Mouse (Mus musculus) left cerebral cortex, postnatal 14 days (tissue): ENCODE measurements around the gene Rbm14. TPM values are rescaled to one million over a fixed set of nuclear protein-coding genes. Genes with fewer than 3 reads are reported as not detected.

Experiments
- DNase-seq, 2 experiments: peaks; one replicate each; pipeline ENCODE4 v3.0.0; 2021 to 2022; ENCODE audit warnings: low spot score in 2 of 2, mixed read lengths in 1 of 2
- intact Hi-C: fragments of 180-260 bp; cut with DNase I; formaldehyde crosslinking; loops from one replicate; pipeline ENCODE4 v1.15.1; 2025
- long read RNA-seq, 2 experiments: library from polyadenylated mRNA; stranded (forward); transcript quantifications; one replicate each; pipeline ENCODE4 v2.0.0; 2021
- total RNA-seq, 2 experiments: library from RNA; stranded (reverse); gene quantifications; 2 replicates each; pipeline ENCODE4 v1.2.3; 2021

Gene Rbm14
- 10 to 100 TPM; 49.3 to 52.6 TPM for total RNA-seq
- long read RNA-seq, experiment 1, transcript Rbm14-201 (3 exons, 3,165 nt) = major isoform, 25 of 34 reads
- long read RNA-seq, experiment 1, partial matches to known transcripts = 9 of 34 reads
- long read RNA-seq, experiment 1, other reads (novel, unspliced or antisense) = 0 of 34 reads
- long read RNA-seq, experiment 2, transcript Rbm14-201 (3 exons, 3,165 nt) = major isoform, 23 of 30 reads
- long read RNA-seq, experiment 2, partial matches to known transcripts = 5 of 30 reads
- long read RNA-seq, experiment 2, other reads (novel, unspliced or antisense) = 1 of 30 reads

GRCm38 (mm10) chr19:4811063-4811908 lies at the start of gene Rbm14, which contains the start of gene Gm21992:
Rbm14 (minus strand) TSS chr19:4811634.
Gm21992 (minus strand) TSS chr19:4811612.
- intact Hi-C loops = no loop called here

GRCm38 (mm10) chr19:4859081-4859480 lies 47.6 kb upstream of the Rbm14 start:
- no peak for DNase-seq
- intact Hi-C loops = no loop called here

More at GRCm38 (mm10) chr19:4811063-4811908, at the start of gene Rbm14, which contains the start of gene Gm21992:
- DNase-seq = peak; percentile 98 to 99

- no peak for DNase-seq
- intact Hi-C loops = no loop called here
Observed at GRCm38 (mm10) chr19:4855951-4856350, 44.5 kb upstream of the Rbm14 start.

GRCm38 (mm10) chr19:4855470-4855820 lies 44.0 kb upstream of the Rbm14 start:
- intact Hi-C loops = no loop called here
- no peak for DNase-seq

- intact Hi-C loops = no loop called here
Observed at GRCm38 (mm10) chr19:4854552-4855469, 43.4 kb upstream of the Rbm14 start, which contains the start of gene Ctsf. Ctsf (plus strand) TSS chr19:4855130.

GRCm38 (mm10) chr19:4850281-4850680 lies 38.8 kb upstream of the Rbm14 start:
- no peak for DNase-seq
- intact Hi-C loops = no loop called here

More at GRCm38 (mm10) chr19:4854552-4855469, 43.4 kb upstream of the Rbm14 start, which contains the start of gene Ctsf:
- DNase-seq = peak; percentile 92 to 93

- intact Hi-C loops = no loop called here
- DNase-seq = no peak
Observed at GRCm38 (mm10) chr19:4849800-4850199, 38.4 kb upstream of the Rbm14 start.

GRCm38 (mm10) chr19:4847490-4847889 lies 36.1 kb upstream of the Rbm14 start:
- DNase-seq = peak in 1 of 2 experiments; percentile 36
- intact Hi-C loops = loop anchor here (2.0 kb wide), 1 partner anchor 93 kb away; no protein-coding TSS in a partner anchor

GRCm38 (mm10) chr19:4845846-4846245 lies 34.4 kb upstream of the Rbm14 start:
- no peak for DNase-seq
- intact Hi-C loops = loop anchor here (2.0 kb wide), 1 partner anchor 91 kb away; no protein-coding TSS in a partner anchor

GRCm38 (mm10) chr19:4842611-4843010 lies 31.2 kb upstream of the Rbm14 start:
- DNase-seq = no peak
- intact Hi-C loops = no loop called here

GRCm38 (mm10) chr19:4840848-4841247 lies 29.4 kb upstream of the Rbm14 start:
- intact Hi-C loops = no loop called here
- no peak for DNase-seq

- intact Hi-C loops = no loop called here
- peak; percentile 96 to 98 for DNase-seq
Observed at GRCm38 (mm10) chr19:4839149-4839548, 27.7 kb upstream of the Rbm14 start, which contains the start of the genes Ccs and Ccdc87. Ccs (minus strand) TSS chr19:4839332. Ccdc87 (plus strand) TSS chr19:4839366.

- intact Hi-C loops = no loop called here
- no peak for DNase-seq
Observed at GRCm38 (mm10) chr19:4838526-4839140, 27.2 kb upstream of the Rbm14 start.

- no peak for DNase-seq
- intact Hi-C loops = no loop called here
Observed at GRCm38 (mm10) chr19:4837049-4837448, 25.6 kb upstream of the Rbm14 start.

GRCm38 (mm10) chr19:4836096-4836495 lies 24.7 kb upstream of the Rbm14 start:
- no peak for DNase-seq
- intact Hi-C loops = no loop called here

GRCm38 (mm10) chr19:4833977-4834376 lies 22.5 kb upstream of the Rbm14 start:
- no peak for DNase-seq
- intact Hi-C loops = no loop called here

- intact Hi-C loops = no loop called here
- DNase-seq = peak; percentile 31 to 41
Observed at GRCm38 (mm10) chr19:4829156-4829555, 17.7 kb upstream of the Rbm14 start.

- DNase-seq = no peak
Observed at GRCm38 (mm10) chr19:4828444-4829114, 17.1 kb upstream of the Rbm14 start.

More at GRCm38 (mm10) chr19:4828444-4829114, 17.1 kb upstream of the Rbm14 start:
- intact Hi-C loops = no loop called here
